Mouse (Mus musculus): ENCODE results near the gene Pappa2. TPM values are rescaled to one million over a fixed set of nuclear protein-coding genes. Genes with fewer than 3 reads are reported as not detected.

Pappa2 gene
- polyA plus RNA-seq, 1 experiment from 2014 or later, result 1.5 TPM

GRCm38 (mm10) chr1:158770036-158770655 is 210.1 kb downstream of the Pappa2 start:
- H3K4me1 ChIP-seq (replicated peaks; ENCODE audit: control insufficient read depth, insufficient read depth, low read length), result no peaks in the 10 kb centered on the region
- H3K9ac ChIP-seq (ENCODE audit: low read length), result no peak overlapping the region
- 88% methylated on average over 7 of the region's 7 CpGs for WGBS
- DNase-seq (ENCODE audit: low spot score) (no peak), ATAC-seq (replicated peaks; ENCODE audit: low FRiP score) (no peak)
- no peak overlapping the region for H3K4me3 ChIP-seq (ENCODE audit: low read depth, low read length)
- H3K27ac ChIP-seq (ENCODE audit: low read depth, low read length), result no peak overlapping the region
- H3K9me3 ChIP-seq (ENCODE audit: control insufficient read depth, low read length), result no peaks in the 10 kb centered on the region
- H3K4me2 ChIP-seq (ENCODE audit: low read depth, low read length, severe bottlenecking), result no peak overlapping the region
- no peaks in the 10 kb centered on the region for H3K36me3 ChIP-seq (ENCODE audit: control insufficient read depth, insufficient read depth, low read length)
- no peaks in the 10 kb centered on the region for H3K27me3 ChIP-seq (ENCODE audit: control insufficient read depth, insufficient read depth, low read length)

GRCm38 (mm10) chr1:158765842-158766241 is 214.4 kb downstream of the Pappa2 start:
- H3K9me3 ChIP-seq (ENCODE audit: control insufficient read depth, low read length), result no peaks in the 10 kb centered on the region
- no peak overlapping the region for H3K27ac ChIP-seq (ENCODE audit: low read depth, low read length)
- no peak overlapping the region for H3K4me2 ChIP-seq (ENCODE audit: low read depth, low read length, severe bottlenecking)
- WGBS, result 76% methylated on average over 2 of the region's 2 CpGs
- H3K4me1 ChIP-seq (replicated peaks; ENCODE audit: control insufficient read depth, insufficient read depth, low read length), result no peaks in the 10 kb centered on the region
- no peak overlapping the region for H3K4me3 ChIP-seq (ENCODE audit: low read depth, low read length)
- ATAC-seq (replicated peaks; ENCODE audit: low FRiP score) (no peak), DNase-seq (ENCODE audit: low spot score) (no peak)
- no peak overlapping the region for H3K9ac ChIP-seq (ENCODE audit: low read length)
- H3K36me3 ChIP-seq (ENCODE audit: control insufficient read depth, insufficient read depth, low read length), result no peaks in the 10 kb centered on the region
- H3K27me3 ChIP-seq (ENCODE audit: control insufficient read depth, insufficient read depth, low read length), result no peaks in the 10 kb centered on the region

- H3K4me3 ChIP-seq (ENCODE audit: low read depth, low read length), result no peak overlapping the region
- H3K4me1 ChIP-seq (replicated peaks; ENCODE audit: control insufficient read depth, insufficient read depth, low read length), result no peaks in the 10 kb centered on the region
- 83% methylated on average over 6 of the region's 6 CpGs for WGBS
- no peaks in the 10 kb centered on the region for H3K36me3 ChIP-seq (ENCODE audit: control insufficient read depth, insufficient read depth, low read length)
- no peak for DNase-seq (ENCODE audit: low spot score)
- no peak for ATAC-seq (replicated peaks; ENCODE audit: low FRiP score)
- H3K27ac ChIP-seq (ENCODE audit: low read depth, low read length), result no peak overlapping the region
- H3K4me2 ChIP-seq (ENCODE audit: low read depth, low read length, severe bottlenecking), result no peak overlapping the region
- H3K9ac ChIP-seq (ENCODE audit: low read length), result no peak overlapping the region
- no peaks in the 10 kb centered on the region for H3K9me3 ChIP-seq (ENCODE audit: control insufficient read depth, low read length)
- H3K27me3 ChIP-seq (ENCODE audit: control insufficient read depth, insufficient read depth, low read length), result no peaks in the 10 kb centered on the region
These were observed 215.6 kb downstream of the Pappa2 start for GRCm38 (mm10) chr1:158764727-158765126.

GRCm38 (mm10) chr1:158764211-158764610 is 216.1 kb downstream of the Pappa2 start:
- no peaks in the 10 kb centered on the region for H3K9me3 ChIP-seq (ENCODE audit: control insufficient read depth, low read length)
- H3K36me3 ChIP-seq (ENCODE audit: control insufficient read depth, insufficient read depth, low read length), result no peaks in the 10 kb centered on the region
- ATAC-seq (replicated peaks; ENCODE audit: low FRiP score), result no peak
- H3K4me1 ChIP-seq (replicated peaks; ENCODE audit: control insufficient read depth, insufficient read depth, low read length), result no peaks in the 10 kb centered on the region
- no peak for DNase-seq (ENCODE audit: low spot score)
- H3K4me2 ChIP-seq (ENCODE audit: low read depth, low read length, severe bottlenecking), result no peak overlapping the region
- H3K27me3 ChIP-seq (ENCODE audit: control insufficient read depth, insufficient read depth, low read length), result no peaks in the 10 kb centered on the region
- H3K4me3 ChIP-seq (ENCODE audit: low read depth, low read length), result no peak overlapping the region
- no peak overlapping the region for H3K9ac ChIP-seq (ENCODE audit: low read length)
- H3K27ac ChIP-seq (ENCODE audit: low read depth, low read length), result no peak overlapping the region

GRCm38 (mm10) chr1:158748356-158749096 is 231.8 kb downstream of the Pappa2 start:
- H3K27me3 ChIP-seq (ENCODE audit: control insufficient read depth, insufficient read depth, low read length), result no peaks in the 10 kb centered on the region
- 81% methylated on average over 10 of the region's 10 CpGs for WGBS
- no peak for ATAC-seq (replicated peaks; ENCODE audit: low FRiP score)
- H3K4me3 ChIP-seq (ENCODE audit: low read depth, low read length), result no peak overlapping the region
- DNase-seq (ENCODE audit: low spot score), result no peak
- no peak overlapping the region for H3K27ac ChIP-seq (ENCODE audit: low read depth, low read length)
- H3K4me1 ChIP-seq (replicated peaks; ENCODE audit: control insufficient read depth, insufficient read depth, low read length), result no peaks in the 10 kb centered on the region
- no peaks in the 10 kb centered on the region for H3K36me3 ChIP-seq (ENCODE audit: control insufficient read depth, insufficient read depth, low read length)
- H3K9ac ChIP-seq (ENCODE audit: low read length), result no peak overlapping the region
- H3K4me2 ChIP-seq (ENCODE audit: low read depth, low read length, severe bottlenecking), result no peak overlapping the region
- H3K9me3 ChIP-seq (ENCODE audit: control insufficient read depth, low read length), result no peaks in the 10 kb centered on the region

GRCm38 (mm10) chr1:158741449-158741848 is 238.8 kb downstream of the Pappa2 start:
- DNase-seq (ENCODE audit: low spot score) (no peak), ATAC-seq (replicated peaks; ENCODE audit: low FRiP score) (no peak)
- H3K9ac ChIP-seq (ENCODE audit: low read length), result no peak overlapping the region
- H3K36me3 ChIP-seq (ENCODE audit: control insufficient read depth, insufficient read depth, low read length), result no peaks in the 10 kb centered on the region
- H3K27ac ChIP-seq (ENCODE audit: low read depth, low read length), result no peak overlapping the region
- no peaks in the 10 kb centered on the region; the same call in 1 of the 2 replicates for H3K4me1 ChIP-seq (replicated peaks; ENCODE audit: control insufficient read depth, insufficient read depth, low read length)
- WGBS, result 81% methylated on average over 5 of the region's 5 CpGs
- H3K4me3 ChIP-seq (ENCODE audit: low read depth, low read length), result no peak overlapping the region
- H3K9me3 ChIP-seq (ENCODE audit: control insufficient read depth, low read length), result no peaks in the 10 kb centered on the region
- H3K4me2 ChIP-seq (ENCODE audit: low read depth, low read length, severe bottlenecking), result no peak overlapping the region
- H3K27me3 ChIP-seq (ENCODE audit: control insufficient read depth, insufficient read depth, low read length), result no peaks in the 10 kb centered on the region

GRCm38 (mm10) chr1:158740949-158741348 is 239.3 kb downstream of the Pappa2 start:
- 90% methylated on average over 5 of the region's 5 CpGs for WGBS
- H3K27me3 ChIP-seq (ENCODE audit: control insufficient read depth, insufficient read depth, low read length), result no peaks in the 10 kb centered on the region

GRCm38 (mm10) chr1:158740161-158740766 is 240.0 kb downstream of the Pappa2 start:
- H3K36me3 ChIP-seq (ENCODE audit: control insufficient read depth, insufficient read depth, low read length), result no peaks in the 10 kb centered on the region
- no peak for DNase-seq (ENCODE audit: low spot score)
- no peaks in the 10 kb centered on the region; the same call in 1 of the 2 replicates for H3K4me1 ChIP-seq (replicated peaks; ENCODE audit: control insufficient read depth, insufficient read depth, low read length)
- H3K9ac ChIP-seq (ENCODE audit: low read length), result no peak overlapping the region
- H3K4me3 ChIP-seq (ENCODE audit: low read depth, low read length), result no peak overlapping the region
- no peaks in the 10 kb centered on the region for H3K27me3 ChIP-seq (ENCODE audit: control insufficient read depth, insufficient read depth, low read length)
- H3K4me2 ChIP-seq (ENCODE audit: low read depth, low read length, severe bottlenecking), result no peak overlapping the region
- no peaks in the 10 kb centered on the region for H3K9me3 ChIP-seq (ENCODE audit: control insufficient read depth, low read length)
- H3K27ac ChIP-seq (ENCODE audit: low read depth, low read length), result no peak overlapping the region
- WGBS, result 82% methylated on average over 6 of the region's 6 CpGs
- no peak for ATAC-seq (replicated peaks; ENCODE audit: low FRiP score)

More at GRCm38 (mm10) chr1:158740949-158741348, 239.3 kb downstream of the Pappa2 start:
- no peak overlapping the region for H3K4me3 ChIP-seq (ENCODE audit: low read depth, low read length)
- H3K36me3 ChIP-seq (ENCODE audit: control insufficient read depth, insufficient read depth, low read length), result no peaks in the 10 kb centered on the region
- no peaks in the 10 kb centered on the region; the same call in 1 of the 2 replicates for H3K4me1 ChIP-seq (replicated peaks; ENCODE audit: control insufficient read depth, insufficient read depth, low read length)
- no peak for DNase-seq (ENCODE audit: low spot score)
- no peak overlapping the region for H3K9ac ChIP-seq (ENCODE audit: low read length)
- no peaks in the 10 kb centered on the region for H3K9me3 ChIP-seq (ENCODE audit: control insufficient read depth, low read length)
- H3K4me2 ChIP-seq (ENCODE audit: low read depth, low read length, severe bottlenecking), result no peak overlapping the region
- ATAC-seq (replicated peaks; ENCODE audit: low FRiP score), result no peak
- no peak overlapping the region for H3K27ac ChIP-seq (ENCODE audit: low read depth, low read length)
